In genomic region chr17:29796086-29796485, GRCm38 (mm10) we compare ENCODE assay signal across 8 mouse cellular contexts.
DNase-seq lines count a peak whose midpoint lies in the region; ATAC-seq and TF ChIP-seq lines count a peak whose summit lies in the region.

No protein-coding gene starts in this region.

- 12% methylated on average over 7 of the region's 7 CpGs for WGBS in bone marrow, adult 2 months
- WGBS in embryonic facial prominence, embryonic 14.5 days: 15% methylated on average over 7 of the region's 7 CpGs

- no peaks in the 10 kb centered on the region for H3K27me3 ChIP-seq in embryonic facial prominence, embryonic 14.5 days (replicated peaks; ENCODE audit: control insufficient read depth, insufficient read depth, low read length)
- peaks cover 42% of the 10 kb centered on the region for H3K27me3 ChIP-seq in megakaryocyte, embryonic 14.5 days (replicated peaks)

- H3K27ac ChIP-seq in bone marrow, adult 2 months (ENCODE audit: control insufficient read depth, insufficient read depth, low read depth, low read length, poor library complexity): no peak overlapping the region
- no peak overlapping the region; the same call in 1 of the 2 replicates for H3K27ac ChIP-seq in embryonic facial prominence, embryonic 14.5 days (replicated peaks; ENCODE audit: low read depth, low read length)

- no peaks in the 10 kb centered on the region for H3K4me1 ChIP-seq in bone marrow, adult 2 months (ENCODE audit: control insufficient read depth, insufficient read depth, low read length)
- H3K4me1 ChIP-seq in embryonic facial prominence, embryonic 14.5 days (ENCODE audit: control insufficient read depth, insufficient read depth, low read length): peaks cover 11% of the 10 kb centered on the region; the same call in 1 of the 2 replicates
- peaks cover 72% of the 10 kb centered on the region for H3K4me1 ChIP-seq in megakaryocyte, embryonic 14.5 days

- no peaks in the 10 kb centered on the region for H3K9me3 ChIP-seq in embryonic facial prominence, embryonic 14.5 days (ENCODE audit: control insufficient read depth, low read length)
- 0 out of 2 replicates have a peak, but pooled peaks cover 2% of the 10 kb centered on the region for H3K9me3 ChIP-seq in megakaryocyte, embryonic 14.5 days

- ATAC-seq in embryonic facial prominence, embryonic 14.5 days (ENCODE audit: low read depth): peak; percentile 42; the same call in 1 of the 2 replicates
- ATAC-seq in hematopoietic stem cell, adult 5-6 weeks (replicated peaks in 1 of 2; ENCODE audit: insufficient read depth in 1 of 2, low FRiP score in 2 of 2, low TSS enrichment in 1 of 2, low read depth in 1 of 2, poor library complexity in 2 of 2, severe bottlenecking in 2 of 2): peak; percentile 37 to 52; a peak in 3 of 4 replicates

- no peak overlapping the region for H3K4me3 ChIP-seq in bone marrow, adult 2 months (replicated peaks; ENCODE audit: control insufficient read depth, low read depth, low read length)
- no peak overlapping the region for H3K4me3 ChIP-seq in embryonic facial prominence, embryonic 14.5 days (ENCODE audit: low read depth, low read length)
- peak overlapping the region; percentile 59 for H3K4me3 ChIP-seq in megakaryocyte, embryonic 14.5 days (replicated peaks)

- no peak overlapping the region for H3K9ac ChIP-seq in embryonic facial prominence, embryonic 14.5 days (ENCODE audit: low read depth, low read length)

- no peak overlapping the region for H3K4me2 ChIP-seq in embryonic facial prominence, embryonic 14.5 days (ENCODE audit: low read depth, low read length)

- no peaks in the 10 kb centered on the region for H3K36me3 ChIP-seq in embryonic facial prominence, embryonic 14.5 days (ENCODE audit: control insufficient read depth, insufficient read depth, low read length)
- no peaks in the 10 kb centered on the region for H3K36me3 ChIP-seq in megakaryocyte, embryonic 14.5 days (replicated peaks; ENCODE audit: low read length)

- peak; percentile 65 for TF ChIP-seq CTCF in bone marrow, adult 2 months (IDR thresholded peaks at IDR 0.05; ENCODE audit: control insufficient read depth, insufficient read depth, low read length)

- DNase-seq in ES-CJ7 (ENCODE audit: low read depth, low spot score): peak; percentile 57
- peak; percentile 82 for DNase-seq in embryonic facial prominence, embryonic 14.5 days (ENCODE audit: low spot score)
- peak; percentile 70 to 73 for DNase-seq in layer of hippocampus, postnatal 36 days
- peak; percentile 82 for DNase-seq in right cerebral cortex, adult 18-20 months
- DNase-seq in urinary bladder, postnatal 10 days (ENCODE audit: low spot score): peak; percentile 30

- TF ChIP-seq POLR2A in bone marrow, adult 2 months (IDR thresholded peaks at IDR 0.05; ENCODE audit: borderline replicate concordance, control insufficient read depth, low read depth, low read length): no peak

Comparison
In these comparisons a context has a peak if more than half of its experiments do, and no peak if none do; other contexts are left out.
1. DNase-seq: peak in every context shown above with its lines; median percentile 82 in embryonic facial prominence, embryonic 14.5 days; 82 in right cerebral cortex, adult 18-20 months; 72 in layer of hippocampus, postnatal 36 days; 57 in ES-CJ7; 30 in urinary bladder, postnatal 10 days.